Mouse (Mus musculus) kidney, adult 2 months (tissue): ENCODE results near the gene Lrpap1. TPM values are rescaled to one million over a fixed set of nuclear protein-coding genes. Genes with fewer than 3 reads are reported as not detected.

Experiments
- DNase-seq: peaks from one replicate; pipeline ENCODE4 v3.0.0; 2021
- H3K27ac ChIP-seq: fragments of 200-500 bp; 2 replicates; pipeline ENCODE4 v1.5.1; 2012; ENCODE audit warnings: low read depth, low read length, control low read depth, inconsistent platforms; ENCODE audit not compliant: insufficient read depth
- H3K27me3 ChIP-seq: fragments of 200-500 bp; replicated peaks from 2 replicates; pipeline ENCODE4 v1.6.1; 2012; ENCODE audit warnings: mild to moderate bottlenecking, moderate library complexity, low read length, inconsistent platforms; ENCODE audit not compliant: control insufficient read depth, insufficient read depth
- H3K36me3 ChIP-seq: fragments of 200-500 bp; 2 replicates; pipeline ENCODE4 v1.6.1; 2012; ENCODE audit warnings: mild to moderate bottlenecking, moderate library complexity, low read length, inconsistent platforms; ENCODE audit not compliant: control insufficient read depth, insufficient read depth
- H3K4me1 ChIP-seq: fragments of 200-500 bp; 2 replicates; pipeline ENCODE4 v1.6.1; 2011; ENCODE audit warnings: low read length; ENCODE audit not compliant: control insufficient read depth, insufficient read depth
- H3K4me3 ChIP-seq: fragments of 200-500 bp; 2 replicates; pipeline ENCODE4 v1.5.1; 2011; ENCODE audit warnings: mild to moderate bottlenecking, low read depth, low read length, control low read depth; ENCODE audit not compliant: insufficient read depth
- CTCF ChIP-seq: fragments of 200-500 bp; conservative IDR thresholded peaks from 2 replicates; pipeline ENCODE4 v1.5.1; 2011; ENCODE audit warnings: low read depth, mild to moderate bottlenecking, control low read depth, low read length, moderate library complexity, mixed read lengths; ENCODE audit not compliant: insufficient read depth, insufficient read length
- POLR2A ChIP-seq: fragments of 200-500 bp; IDR thresholded peaks from one replicate; pipeline ENCODE4 v1.6.1; 2011; ENCODE audit warnings: low read depth, low read length, control low read depth
- WGBS: fragments of 180-500 bp; shearing (Covaris S2); methylation state at CpG from one replicate; pipeline ENCODE4 v1.1.7; 2018; 5-methylcytosine and 5-hydroxymethylcytosine counted together
- polyA plus RNA-seq: library from polyadenylated mRNA; depleted of rRNA; stranded (reverse); fragments of >200 nt; gene quantifications from 2 replicates; pipeline ENCODE4 v1.2.3, GENCODE M21; 2012; rRNA removed

Gene Lrpap1
- 281 and 314 TPM in 2 replicates for polyA plus RNA-seq

DNA sequence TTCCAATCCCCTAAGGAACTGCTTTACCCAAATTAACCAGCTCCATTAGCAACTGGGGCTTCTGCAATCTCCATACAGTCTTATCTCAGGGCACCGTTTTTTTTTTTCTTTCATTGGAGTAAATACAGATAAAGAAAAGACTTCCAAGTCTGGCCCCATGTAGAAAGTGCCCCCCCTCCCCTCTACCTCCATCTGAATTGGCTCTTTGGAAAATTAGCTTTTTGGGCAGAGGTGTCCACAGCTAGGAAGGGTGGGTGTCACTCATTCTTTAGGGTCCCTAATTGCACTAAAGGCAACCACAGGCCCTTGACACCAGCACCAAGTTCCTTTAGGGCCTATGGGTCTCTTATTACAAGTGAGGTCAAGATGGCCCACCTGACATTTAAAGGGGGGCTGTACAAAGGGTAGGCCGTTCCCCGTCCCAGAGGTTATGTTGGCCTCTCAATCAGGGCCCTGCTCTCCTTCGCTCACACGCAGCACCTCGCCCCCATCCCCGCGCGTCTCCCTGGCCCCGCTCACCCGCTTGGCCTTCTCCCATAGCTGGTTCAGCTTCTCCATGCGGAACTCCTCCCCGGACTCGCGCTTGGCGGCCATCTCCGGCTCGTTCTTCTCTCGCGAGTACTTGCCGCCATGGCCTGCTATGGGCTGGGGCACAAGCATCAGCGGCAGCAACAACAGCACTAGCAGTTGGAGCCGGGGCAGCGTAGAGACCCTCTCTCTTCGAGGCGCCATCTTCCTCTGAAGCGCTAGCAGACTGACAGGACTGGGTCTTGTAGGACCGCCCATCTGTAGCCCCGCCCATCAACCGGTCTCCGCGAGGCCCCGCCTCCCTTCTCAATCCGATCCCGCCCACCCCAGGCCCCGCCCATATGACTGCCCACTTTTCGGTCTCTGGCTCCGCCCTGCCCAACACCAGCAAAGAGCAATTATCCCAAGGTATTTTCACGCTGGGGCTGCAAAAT, at the start of gene Lrpap1:
Gene Lrpap1, minus strand, starts transcription at position 807 of the 962 bp plus-strand sequence.
- peak; percentile 91 for DNase-seq
- TF ChIP-seq CTCF: no peak
- peak; percentile 95 for TF ChIP-seq POLR2A
- under 1% methylated on average over 39 of the region's 39 CpGs for WGBS
- Histone ChIP-seq H3K27ac (peak within 1 kb of the TSS; percentile 59), H3K27me3 (no peaks in the 10 kb centered on the region), H3K4me3 (peak within 1 kb of the TSS; percentile 73), H3K36me3 (peaks cover 4% of the 10 kb centered on the region), H3K4me1 (no peaks in the 10 kb centered on the region; the same call in 1 of the 2 replicates)

DNA sequence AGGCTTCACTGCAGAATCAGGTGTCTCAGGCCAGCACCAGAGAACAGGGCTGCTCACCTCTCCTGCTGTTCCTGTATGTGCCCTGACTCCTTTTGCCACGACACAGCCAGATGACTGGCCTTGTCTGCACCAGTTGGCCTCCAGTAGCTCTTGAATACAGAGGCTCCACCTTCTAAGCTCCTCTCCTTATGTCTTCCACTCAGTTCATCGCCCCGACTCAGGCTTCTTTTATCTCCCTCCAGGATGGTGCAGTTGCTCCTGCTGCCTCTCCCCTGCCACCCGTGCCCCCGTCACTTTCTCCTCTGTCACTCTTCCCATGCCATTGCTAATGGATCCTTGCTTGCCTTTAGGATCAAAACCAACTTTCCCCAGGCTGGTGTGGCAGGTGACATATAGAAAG, 44.4 kb upstream of the Lrpap1 start:
- DNase-seq: no peak
- 84% methylated on average over 5 of the region's 5 CpGs for WGBS
- H3K36me3 ChIP-seq: no peaks in the 10 kb centered on the region
- H3K4me3 ChIP-seq: no peak overlapping the region
- H3K4me1 ChIP-seq: no peaks in the 10 kb centered on the region
- TF ChIP-seq CTCF: no peak
- no peak for TF ChIP-seq POLR2A
- H3K27ac ChIP-seq: no peak overlapping the region
- no peaks in the 10 kb centered on the region for H3K27me3 ChIP-seq

DNA sequence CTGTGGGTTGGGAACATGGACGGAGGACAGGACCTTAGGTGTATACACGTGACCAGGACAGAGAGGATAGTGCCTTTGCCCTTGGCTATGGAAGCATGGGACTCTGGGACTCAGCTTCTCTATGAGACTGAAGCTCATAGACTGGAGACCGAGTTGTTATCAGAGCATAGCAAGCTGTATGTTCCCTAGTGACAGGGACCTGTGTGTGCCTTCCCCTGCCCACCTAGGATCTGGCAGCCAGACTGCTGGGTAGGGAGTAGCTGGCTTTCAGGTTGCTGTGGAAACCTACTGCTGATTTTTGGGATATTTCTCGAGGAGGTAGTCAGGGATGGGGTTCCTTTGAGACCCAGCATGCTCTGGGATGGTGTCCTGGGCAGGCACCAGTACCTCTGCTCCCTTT, 44.0 kb upstream of the Lrpap1 start:
- H3K27me3 ChIP-seq: no peaks in the 10 kb centered on the region
- H3K4me1 ChIP-seq: no peaks in the 10 kb centered on the region
- H3K4me3 ChIP-seq: no peak overlapping the region
- H3K36me3 ChIP-seq: no peaks in the 10 kb centered on the region
- no peak for TF ChIP-seq CTCF
- TF ChIP-seq POLR2A: no peak
- no peak for DNase-seq
- 79% methylated on average over 4 of the region's 4 CpGs for WGBS
- H3K27ac ChIP-seq: no peak overlapping the region

DNA sequence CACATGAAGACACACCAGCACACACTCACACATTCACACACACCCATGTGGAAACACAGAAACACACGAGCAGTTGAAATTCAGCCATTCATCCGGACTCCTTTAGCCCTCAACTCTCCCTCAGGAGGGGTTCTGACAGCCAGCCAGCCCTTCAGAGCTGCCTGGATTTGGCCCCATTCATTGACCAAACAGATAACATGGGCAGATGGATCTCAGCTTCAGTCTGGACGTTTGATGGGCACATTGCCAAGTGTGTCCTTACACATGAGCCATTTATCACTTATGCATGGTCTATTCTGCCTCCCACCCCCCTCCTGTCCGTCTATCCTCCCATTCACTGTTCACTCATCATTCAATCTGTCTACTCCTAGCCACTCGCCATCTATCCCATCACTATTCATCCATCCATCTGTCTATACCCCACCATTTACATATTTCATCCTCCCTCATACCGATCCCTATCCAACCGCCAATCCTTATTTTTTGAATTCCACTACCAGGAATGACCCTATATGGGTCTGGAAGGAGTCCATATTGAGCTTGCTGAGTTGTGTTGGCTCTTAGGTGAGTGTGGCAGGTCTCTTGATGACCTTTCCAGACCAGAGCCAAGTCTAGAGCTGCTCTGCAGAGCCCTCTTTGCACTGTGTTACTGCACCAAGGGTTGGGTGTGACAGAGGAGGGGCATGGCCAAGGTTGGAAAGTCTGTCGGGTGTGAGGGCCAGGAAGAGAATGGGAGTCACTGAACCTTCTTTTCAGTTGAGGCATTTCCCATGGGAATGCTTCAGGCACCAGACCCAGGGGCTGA, 42.6 kb upstream of the Lrpap1 start:
- H3K27me3 ChIP-seq: no peaks in the 10 kb centered on the region
- H3K4me1 ChIP-seq: no peaks in the 10 kb centered on the region
- WGBS: 66% methylated on average over 8 of the region's 8 CpGs
- H3K36me3 ChIP-seq: no peaks in the 10 kb centered on the region
- H3K4me3 ChIP-seq: no peak overlapping the region
- TF ChIP-seq POLR2A: no peak
- TF ChIP-seq CTCF: no peak
- H3K27ac ChIP-seq: no peak overlapping the region
- DNase-seq: no peak

DNA sequence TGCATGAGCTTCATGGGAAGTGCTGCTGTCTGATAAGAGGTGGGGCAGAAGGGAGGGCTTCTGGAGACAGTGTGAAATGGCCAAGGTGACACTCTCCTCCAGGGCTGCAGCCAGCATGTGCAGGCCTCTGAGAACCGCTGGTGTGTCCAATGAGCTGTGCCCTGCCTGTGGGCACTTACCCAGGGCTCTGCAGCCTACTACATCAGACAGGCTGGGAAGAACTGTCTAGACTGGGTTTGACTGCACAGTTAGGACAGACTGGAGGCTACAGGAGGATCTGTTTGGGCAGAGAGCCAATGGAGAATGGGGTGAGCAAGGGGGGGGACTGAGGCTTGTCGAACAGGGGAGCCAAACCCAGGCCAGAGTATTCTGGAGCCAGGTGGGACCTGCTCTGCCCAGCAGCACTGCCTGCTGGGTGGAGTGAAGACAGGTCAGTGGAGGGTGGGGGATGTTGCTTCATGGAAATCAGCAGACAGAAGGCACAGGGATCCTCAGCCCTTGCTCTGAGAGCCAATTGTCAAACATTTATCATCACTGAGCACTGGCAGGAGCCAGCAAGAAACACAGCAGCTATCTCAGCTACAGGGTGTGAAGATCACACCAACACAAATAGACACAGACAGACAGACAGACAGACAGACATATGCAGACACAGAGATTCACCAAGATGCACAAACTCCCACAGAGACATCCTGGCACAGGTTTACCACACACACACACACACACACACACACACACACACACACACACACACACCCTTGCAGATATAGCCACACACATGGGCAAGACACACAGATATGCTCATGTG, 41.8 kb upstream of the Lrpap1 start:
- Histone ChIP-seq H3K27ac (no peak overlapping the region), H3K4me1 (no peaks in the 10 kb centered on the region), H3K4me3 (no peak overlapping the region), H3K27me3 (no peaks in the 10 kb centered on the region), H3K36me3 (no peaks in the 10 kb centered on the region)
- DNase-seq: no peak
- TF ChIP-seq CTCF (no peak), POLR2A (no peak)
- WGBS: 26% methylated on average over 2 of the region's 2 CpGs

DNA sequence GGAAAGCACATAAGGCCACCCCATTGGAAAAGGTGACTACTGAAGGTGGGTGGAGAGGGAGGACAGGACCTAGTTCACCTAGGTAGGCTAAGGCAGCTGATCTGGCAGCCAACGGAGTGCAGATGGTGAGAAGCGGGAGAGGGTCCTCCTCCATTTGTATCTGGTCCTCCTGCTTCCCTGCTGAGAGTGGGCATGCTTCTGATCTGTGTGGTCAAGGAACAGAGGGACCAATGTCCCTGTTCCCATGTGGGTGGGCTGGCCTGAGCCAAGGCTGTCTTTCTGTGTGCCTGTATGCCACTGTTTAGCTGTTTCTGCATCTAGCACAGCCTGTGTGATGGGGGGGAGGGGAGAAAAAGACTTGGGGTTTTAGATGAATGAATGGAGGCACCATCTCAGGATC, 41.2 kb upstream of the Lrpap1 start:
- no peak for TF ChIP-seq CTCF
- no peak for TF ChIP-seq POLR2A
- no peak overlapping the region for H3K27ac ChIP-seq
- no peaks in the 10 kb centered on the region for H3K36me3 ChIP-seq
- no peaks in the 10 kb centered on the region for H3K27me3 ChIP-seq
- no peak overlapping the region for H3K4me3 ChIP-seq
- no peaks in the 10 kb centered on the region for H3K4me1 ChIP-seq
- DNase-seq: no peak
- WGBS: 87% methylated on average over 2 of the region's 2 CpGs
